Mouse (Mus musculus) adipocyte (in vitro differentiated cells): Measurements from ENCODE around the gene Hsd17b1.

Experiments used
- DNase-seq: peaks from one replicate; pipeline ENCODE4 v3.0.0-alpha.2; 2016; ENCODE audit warnings: low spot score

Gene Hsd17b1

GRCm38 (mm10) chr11:101127075-101127474 lies 48.9 kb downstream of the Hsd17b1 start:
- no peak for DNase-seq

DNA sequence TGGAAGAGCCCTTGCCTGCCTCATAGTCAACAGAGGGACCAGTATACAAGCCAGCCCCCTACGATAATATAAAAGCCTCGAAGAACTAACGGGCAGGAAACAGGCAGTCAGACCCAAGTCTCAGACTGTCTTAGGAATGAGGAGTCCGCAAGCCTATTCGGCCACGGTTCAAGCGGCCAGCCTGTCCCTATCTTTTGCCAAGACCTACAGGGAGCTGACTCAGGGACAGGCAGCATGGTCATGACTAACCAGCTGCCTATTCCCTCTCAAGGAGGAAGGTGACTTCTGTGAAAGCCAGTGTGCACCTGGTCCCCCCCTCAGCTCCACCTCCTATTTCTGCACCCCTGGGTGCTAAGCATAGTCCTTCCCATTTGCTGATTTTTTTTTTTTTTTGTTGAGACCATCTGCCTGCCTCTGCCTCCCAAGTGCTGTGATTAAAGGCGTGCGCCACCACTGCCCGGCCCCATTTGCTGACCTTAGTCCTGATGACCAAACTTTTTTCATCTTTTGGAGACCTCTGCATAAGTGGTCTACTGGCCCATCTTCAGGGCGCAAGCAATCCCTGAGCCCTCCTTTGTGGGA lies 50.9 kb downstream of the Hsd17b1 start:
- no peak for DNase-seq
